Mouse (Mus musculus): ENCODE data around the gene Asic4.

DNA sequence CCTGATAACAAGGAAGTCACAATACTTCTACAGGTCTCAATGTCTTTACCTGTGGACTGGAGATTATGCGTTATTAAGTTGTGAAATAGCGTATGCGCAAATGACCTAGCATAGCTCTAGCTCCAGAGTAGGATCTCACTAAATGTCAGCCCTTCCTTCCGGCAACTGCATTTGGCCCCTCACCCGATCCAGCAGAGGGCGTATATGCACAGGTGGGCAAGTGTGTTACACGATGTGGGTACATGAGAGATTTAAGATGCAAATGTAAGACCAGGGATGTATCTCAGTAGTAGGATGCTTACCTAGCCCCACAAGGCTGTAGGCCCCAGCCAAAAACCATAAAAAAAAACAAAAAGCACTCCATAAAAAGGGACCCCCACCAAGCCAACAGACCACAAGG is 49.2 kb downstream of the Asic4 start:
- TF ChIP-seq CTCF (IDR thresholded peaks at IDR 0.05; ENCODE audit: control insufficient read depth, insufficient read depth, insufficient replicate concordance, low read depth, low read length) (peak; percentile 5; the same call in 1 of the 2 replicates), POLR2A (IDR thresholded peaks at IDR 0.05; ENCODE audit: control insufficient read depth, low read depth, low read length) (no peak)
